Mouse (Mus musculus): ENCODE results near the gene Mb. TPM values are rescaled to one million over a fixed set of nuclear protein-coding genes. Genes with fewer than 3 reads are reported as not detected.
A peak's percentile ranks its signal among the peaks of the same experiment; 100 is the strongest.

Gene Mb
- total RNA-seq, 2 experiments from 2014 or later = 0.90 TPM; not detected in 1

- DNase-seq (ENCODE audit: low spot score in 2 of 2) = peak; percentile 44 to 46
Measured at GRCm38 (mm10) chr15:76987542-76988094, 62.9 kb downstream of the Mb start.

DNA sequence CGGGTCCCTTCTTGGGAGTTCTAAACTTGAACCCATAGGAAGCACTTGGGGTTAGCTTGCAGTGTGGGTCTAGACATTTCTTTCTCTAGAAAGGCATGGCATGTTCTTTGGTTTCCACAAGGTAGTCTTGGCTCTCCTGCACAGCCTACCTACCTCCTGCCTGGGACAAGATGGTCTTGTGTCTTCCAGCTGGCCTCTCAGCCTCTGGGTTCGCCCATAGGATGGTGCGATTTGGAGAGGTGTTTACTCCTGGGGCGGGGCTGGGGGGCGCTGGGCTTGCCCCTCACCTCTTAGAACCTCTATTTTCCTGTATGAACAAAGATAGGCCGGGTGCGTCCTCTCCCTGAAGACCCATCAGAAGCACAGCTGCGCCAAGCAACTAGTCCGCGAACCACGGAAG is 63.3 kb downstream of the Mb start:
- no peak for DNase-seq (ENCODE audit: low spot score in 2 of 2)

GRCm38 (mm10) chr15:76982745-76983144 is 67.7 kb downstream of the Mb start:
- DNase-seq (ENCODE audit: low spot score in 2 of 2) = no peak

DNA sequence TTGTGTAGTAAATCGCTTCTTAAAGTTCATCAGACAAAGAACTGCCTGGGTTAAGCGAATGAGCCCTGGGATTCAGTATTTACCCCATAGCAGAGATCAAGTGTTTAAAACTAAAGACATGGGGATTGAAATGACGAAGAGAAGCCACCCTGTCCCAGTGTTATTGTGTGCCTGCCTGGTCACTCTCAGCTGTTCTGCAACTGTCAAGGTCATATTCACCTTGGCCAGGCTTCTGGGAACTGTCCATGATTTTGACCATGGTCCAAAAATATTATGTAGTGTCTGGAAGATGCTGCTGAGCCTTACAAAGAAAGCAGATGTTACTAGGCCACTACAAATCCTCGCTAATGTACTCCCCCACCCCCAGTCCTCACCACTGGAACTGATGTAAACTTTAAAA is 70.7 kb downstream of the Mb start:
- no peak for DNase-seq (ENCODE audit: low spot score in 2 of 2)

- DNase-seq (ENCODE audit: low spot score in 2 of 2) = no peak
Measured at GRCm38 (mm10) chr15:76976619-76977018, 73.9 kb downstream of the Mb start.

DNA sequence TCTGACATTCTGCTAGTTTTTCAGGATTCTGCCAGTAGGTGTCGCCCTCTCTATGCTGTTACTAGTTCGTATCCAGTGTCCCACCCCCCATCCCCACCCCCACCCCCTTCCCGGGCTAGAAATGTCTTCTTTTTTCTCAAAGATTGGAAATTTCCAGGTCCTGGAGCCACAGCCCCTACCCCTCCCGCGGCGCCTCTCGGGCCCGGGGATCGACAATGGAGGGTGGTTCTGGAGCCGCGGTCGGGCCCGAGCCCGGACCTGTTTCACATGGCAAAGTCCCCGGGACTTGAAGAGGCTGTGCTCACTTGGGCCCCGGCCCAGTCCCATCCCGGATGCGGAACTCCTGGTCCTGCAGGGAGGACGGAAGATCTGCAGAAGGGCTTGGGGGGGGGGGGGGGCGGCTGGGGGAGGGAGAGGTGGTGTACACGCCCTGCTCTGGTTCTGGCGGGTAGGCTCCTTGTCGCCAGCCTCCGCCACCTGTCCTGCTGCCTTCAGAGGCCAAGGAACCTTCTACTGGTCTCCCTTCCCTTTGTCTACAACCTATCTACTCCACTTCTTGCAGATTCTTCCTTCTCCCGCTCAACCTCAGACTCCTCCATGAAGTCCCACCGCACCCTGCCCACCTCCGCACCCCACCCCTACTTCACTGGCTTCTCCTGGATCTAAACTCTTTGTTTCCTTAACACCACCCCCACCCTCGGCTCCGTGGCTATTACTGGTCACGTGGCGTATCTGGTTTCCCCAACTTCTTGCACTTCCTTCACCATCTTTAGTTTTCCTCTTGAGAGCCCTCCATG is 76.4 kb downstream of the Mb start:
- DNase-seq (ENCODE audit: low spot score in 2 of 2) = peak; percentile 82 to 88

- no peak for DNase-seq (ENCODE audit: low spot score in 2 of 2)
Measured at GRCm38 (mm10) chr15:76973272-76973854, 77.1 kb downstream of the Mb start.

DNA sequence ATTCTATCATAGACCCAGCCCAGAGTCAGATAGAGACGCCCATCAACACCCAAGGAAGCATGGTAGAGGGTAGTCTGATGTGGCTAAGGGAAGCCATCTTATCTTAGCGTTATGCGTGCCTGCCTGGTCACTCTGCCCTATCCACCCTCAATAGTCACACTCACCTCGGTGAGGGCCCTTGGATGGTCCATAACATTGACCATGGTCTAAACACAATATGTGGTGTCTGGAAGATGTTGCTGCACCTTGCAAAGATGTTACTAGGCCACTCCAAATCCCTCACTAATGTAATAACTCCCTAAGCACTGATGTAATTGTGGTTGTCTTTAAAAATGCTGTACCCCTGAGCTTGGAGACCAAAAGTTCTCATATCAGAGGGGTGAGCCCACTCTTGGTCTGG is 77.8 kb downstream of the Mb start:
- no peak for DNase-seq (ENCODE audit: low spot score in 2 of 2)

Other genes with a start within 250 kb of the Mb start
- 10 to 100 TPM; 56.4 to 60.8 TPM for gene Zfp251, start 179.2 kb downstream of the Mb start, total RNA-seq (2021)
- gene Zfp7, start 171.4 kb downstream of the Mb start, total RNA-seq (2021) = 1 to 10 TPM; 5.9 to 6.1 TPM
- gene Gm49527, start 171.3 kb downstream of the Mb start, total RNA-seq (2021) = under 1 TPM in 1 of 2 experiments, not detected in 1; 0.92 TPM
- gene Zfp647, start 125.2 kb downstream of the Mb start, total RNA-seq (2021) = 1 to 10 TPM; 7.8 to 9.4 TPM
- gene 1110038F14Rik, start 102.2 kb downstream of the Mb start, total RNA-seq (2021) = 10 to 100 TPM; 25.8 to 26.1 TPM
- under 1 TPM in 1 of 2 experiments, not detected in 1; 0.25 TPM for gene Apol6, start 5.9 kb downstream of the Mb start, total RNA-seq (2021)